Mouse (Mus musculus): ENCODE measurements around the gene Slc35e2. TPM values are rescaled to one million over a fixed set of nuclear protein-coding genes. Genes with fewer than 3 reads are reported as not detected.
"Not testable (repeated sequence)": the region's sequence is repeated elsewhere in the genome, so short reads cannot be mapped to it uniquely, and the experiment has no call there.

Gene Slc35e2
- polyA plus RNA-seq, 1 experiment from 2014 or later: 5.4 TPM

DNA sequence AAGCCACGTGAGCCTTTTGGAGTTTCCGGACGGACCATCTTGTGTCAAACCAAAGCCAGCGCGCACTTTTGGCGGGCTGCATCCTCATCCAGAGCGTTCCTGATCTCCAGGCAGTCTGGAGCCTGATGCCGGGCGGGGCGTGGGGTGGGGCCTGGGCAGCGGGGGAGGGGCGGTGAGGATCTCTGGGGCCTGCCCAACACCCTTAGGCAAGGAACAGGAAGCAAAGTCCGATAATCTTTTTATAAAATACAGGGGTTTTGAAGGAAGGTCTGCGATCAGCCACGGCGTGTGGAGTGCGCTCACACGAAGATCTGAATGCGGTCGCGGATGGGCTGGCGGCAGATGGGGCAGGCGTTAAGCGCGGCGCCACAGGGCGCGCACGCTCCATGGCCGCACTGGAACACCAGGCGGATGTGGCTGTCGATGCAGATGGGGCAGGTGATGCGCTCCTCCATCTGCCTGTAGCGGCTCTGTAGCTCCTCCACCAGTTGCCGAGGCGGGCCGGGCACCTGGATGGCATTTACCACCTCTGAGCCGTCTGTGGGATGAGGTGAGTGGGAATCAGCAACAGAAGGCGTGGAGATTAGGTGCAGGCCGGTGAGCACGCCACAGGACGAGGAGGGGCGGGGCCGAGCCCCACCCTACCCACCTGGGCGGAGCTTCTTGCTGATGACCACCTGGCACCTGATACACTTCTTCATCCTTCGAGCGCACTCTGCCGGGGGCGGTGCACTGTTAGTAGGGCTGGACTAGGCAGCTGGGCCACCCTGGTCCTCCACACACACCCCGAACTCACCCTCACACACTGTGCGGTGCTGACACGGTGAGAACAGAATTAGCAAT is 53.5 kb downstream of the Slc35e2 start:
- Histone ChIP-seq H3K9me3 (replicated peaks) (no peaks in the 10 kb centered on the region), H3K27ac (replicated peaks) (no peak overlapping the region), H3K4me1 (replicated peaks) (peaks cover 30% of the 10 kb centered on the region), H3K36me3 (replicated peaks) (peaks cover 19% of the 10 kb centered on the region), H3K27me3 (peaks cover 62% of the 10 kb centered on the region), H3K9ac (no peak overlapping the region), H3K4me2 (peak overlapping the region; percentile 67), H3K4me3 (replicated peaks) (peak overlapping the region; percentile 42)
- ATAC-seq (ENCODE audit: insufficient read depth): no peak; the same call in 1 of the 2 replicates
- 4% methylated on average over 52 of the region's 52 CpGs for WGBS (ENCODE audit: insufficient replicate concordance)

DNA sequence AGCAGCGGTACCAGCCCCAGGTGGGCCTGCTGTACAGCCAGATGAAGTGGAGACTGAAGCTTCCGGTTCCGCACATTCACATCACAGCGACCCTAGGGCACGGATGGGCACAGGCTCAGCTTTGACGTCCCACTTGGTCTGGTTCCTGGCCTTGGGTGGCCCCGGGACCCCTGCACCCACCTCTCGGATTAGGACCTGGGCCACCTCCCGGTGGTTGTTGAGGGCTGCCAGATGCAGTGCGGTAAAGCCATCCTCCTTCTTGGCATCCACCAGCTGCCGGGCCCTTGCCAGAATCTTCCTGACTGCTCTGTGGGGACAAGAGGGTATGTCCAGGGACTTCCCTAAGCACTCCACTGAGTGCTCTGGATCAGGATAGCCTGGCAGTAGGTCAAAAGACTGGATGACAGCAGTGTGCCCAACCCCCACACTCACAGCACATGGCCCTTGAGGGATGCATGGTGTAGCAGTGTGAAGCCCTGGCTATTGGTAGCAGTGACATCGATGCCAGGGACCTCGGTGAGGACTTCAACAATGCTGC is 55.1 kb downstream of the Slc35e2 start:
- no peak for ATAC-seq (ENCODE audit: insufficient read depth)
- Histone ChIP-seq H3K4me1 (replicated peaks) (peaks cover 30% of the 10 kb centered on the region), H3K4me2 (no peak overlapping the region), H3K27me3 (peaks cover 54% of the 10 kb centered on the region), H3K27ac (replicated peaks) (no peak overlapping the region), H3K9ac (no peak overlapping the region), H3K36me3 (replicated peaks) (peaks cover 3% of the 10 kb centered on the region), H3K9me3 (replicated peaks) (no peaks in the 10 kb centered on the region), H3K4me3 (replicated peaks) (no peak overlapping the region)
- 79% methylated on average over 13 of the region's 13 CpGs for WGBS (ENCODE audit: insufficient replicate concordance)

DNA sequence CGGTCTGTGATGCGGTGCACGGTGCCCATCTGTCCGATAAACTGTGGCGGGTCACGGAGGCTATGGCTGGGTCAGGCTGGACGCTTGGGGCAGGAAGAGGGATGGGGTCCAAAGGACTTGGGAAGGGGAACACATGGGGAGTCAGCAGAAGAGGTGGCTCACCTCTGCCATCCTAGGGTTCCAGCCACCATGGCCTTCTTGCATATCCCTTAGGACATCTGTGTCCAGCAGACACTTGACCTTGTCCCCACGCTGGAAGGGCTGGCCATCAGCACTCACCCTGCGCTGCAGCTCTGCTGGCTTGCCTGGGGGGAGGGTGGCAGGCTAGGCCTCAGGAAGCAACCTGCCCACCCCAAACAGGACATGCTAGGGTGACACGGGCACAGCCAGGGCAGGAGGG is 57.7 kb downstream of the Slc35e2 start:
- Histone ChIP-seq H3K9ac (no peak overlapping the region), H3K4me1 (replicated peaks) (peaks cover 15% of the 10 kb centered on the region), H3K4me3 (replicated peaks) (no peak overlapping the region), H3K27me3 (peaks cover 27% of the 10 kb centered on the region), H3K27ac (replicated peaks) (no peak overlapping the region), H3K36me3 (replicated peaks) (no peaks in the 10 kb centered on the region), H3K9me3 (replicated peaks) (no peaks in the 10 kb centered on the region), H3K4me2 (no peak overlapping the region)
- WGBS (ENCODE audit: insufficient replicate concordance): 66% methylated on average over 10 of the region's 10 CpGs
- no peak for ATAC-seq (ENCODE audit: insufficient read depth)

DNA sequence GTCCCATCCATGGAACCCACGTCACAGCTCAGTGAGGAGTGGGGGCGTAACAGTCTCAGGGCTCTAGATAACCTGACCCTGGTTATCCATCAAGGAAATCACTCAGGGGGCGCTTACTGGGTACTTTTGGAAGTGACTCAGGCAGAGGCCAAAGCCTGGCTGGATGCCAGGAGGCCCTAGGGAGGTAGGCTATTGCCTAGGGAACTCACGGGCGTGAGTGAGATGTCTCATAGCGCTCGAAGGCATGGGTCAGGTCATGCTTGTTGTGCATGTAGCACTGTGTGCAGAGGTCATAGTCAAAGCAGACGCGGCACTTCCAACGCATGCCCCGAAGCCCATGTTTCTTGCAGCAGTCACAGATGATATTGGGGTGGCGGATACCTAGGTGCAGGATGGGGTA is 59.4 kb downstream of the Slc35e2 start:
- Histone ChIP-seq H3K4me1 (replicated peaks) (no peaks in the 10 kb centered on the region; the same call in 1 of the 2 replicates), H3K9ac (no peak overlapping the region), H3K27me3 (peaks cover 10% of the 10 kb centered on the region), H3K4me3 (replicated peaks) (no peak overlapping the region), H3K27ac (replicated peaks) (no peak overlapping the region), H3K4me2 (no peak overlapping the region), H3K36me3 (replicated peaks) (no peaks in the 10 kb centered on the region), H3K9me3 (replicated peaks) (no peaks in the 10 kb centered on the region)
- no peak for ATAC-seq (ENCODE audit: insufficient read depth)
- WGBS (ENCODE audit: insufficient replicate concordance): 72% methylated on average over 12 of the region's 12 CpGs

DNA sequence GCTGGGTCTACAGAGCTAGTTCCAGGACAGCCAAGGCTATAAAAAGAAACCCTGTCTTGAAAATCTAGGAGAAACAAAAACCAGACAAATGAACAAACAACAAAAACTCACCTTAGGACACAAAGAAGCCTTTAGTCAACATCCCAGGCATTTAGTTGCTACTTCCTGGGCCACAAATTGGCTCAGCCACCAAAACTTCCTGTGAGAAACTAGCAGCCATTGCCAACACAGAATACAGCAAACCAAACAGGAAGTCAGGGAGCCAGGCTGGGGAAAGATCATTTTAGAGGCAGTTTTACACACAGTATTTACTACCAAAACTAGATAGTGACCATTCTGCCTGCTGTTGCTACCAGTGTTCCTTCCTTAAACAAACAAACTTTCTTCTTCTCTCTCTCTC is 65.7 kb downstream of the Slc35e2 start:
- H3K4me3 ChIP-seq (replicated peaks): no peak overlapping the region
- no peak overlapping the region for H3K27ac ChIP-seq (replicated peaks)
- H3K27me3 ChIP-seq: no peaks in the 10 kb centered on the region
- no peaks in the 10 kb centered on the region for H3K36me3 ChIP-seq (replicated peaks)
- no peak overlapping the region for H3K4me2 ChIP-seq
- no peak overlapping the region for H3K9ac ChIP-seq
- ATAC-seq (ENCODE audit: insufficient read depth): no peak
- H3K9me3 ChIP-seq (replicated peaks): no peaks in the 10 kb centered on the region
- H3K4me1 ChIP-seq (replicated peaks): peaks cover 15% of the 10 kb centered on the region

DNA sequence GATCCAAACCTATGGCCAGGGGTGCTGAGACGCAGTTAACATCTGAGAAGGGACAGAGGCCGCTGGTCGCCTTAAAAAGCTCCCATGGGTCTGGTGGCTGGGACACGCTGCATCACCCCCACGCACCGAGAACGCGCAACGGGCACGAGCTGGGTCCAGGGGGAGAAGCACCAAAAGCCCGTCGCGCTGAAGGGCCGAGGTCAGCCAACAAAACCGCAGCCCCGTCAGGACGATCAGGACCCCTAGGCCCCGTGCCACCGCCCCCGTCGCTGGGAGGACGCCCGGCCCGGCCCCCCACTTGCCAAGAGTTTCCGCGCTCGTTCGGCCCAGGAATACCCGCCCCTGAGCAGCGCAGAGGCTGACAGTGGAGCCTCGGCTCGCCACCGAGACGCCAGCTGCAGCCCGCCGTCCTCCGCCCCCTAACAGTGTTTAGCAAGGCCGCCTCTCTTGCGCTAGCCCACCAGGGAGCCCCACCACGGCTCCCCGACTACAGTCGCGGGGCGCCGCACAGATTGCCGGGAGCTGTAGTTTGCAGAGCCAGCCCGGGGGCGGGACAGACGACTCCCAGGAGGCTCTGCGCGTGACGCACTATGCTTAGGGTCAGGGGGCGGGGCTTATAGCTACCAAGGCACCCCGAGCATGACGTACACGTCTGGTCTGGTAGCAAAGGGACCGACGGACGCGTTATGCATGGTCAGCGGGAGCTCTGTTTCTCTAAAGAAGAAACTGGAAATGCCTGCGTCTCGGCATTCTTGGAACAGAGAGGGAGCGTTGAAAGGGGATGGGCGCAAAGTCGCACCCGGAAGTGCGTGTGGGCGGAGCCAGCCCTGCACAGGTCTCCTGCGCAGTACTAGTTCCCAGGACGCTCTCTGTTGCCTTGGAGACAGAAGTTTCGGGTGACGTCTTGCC is 67.7 kb downstream of the Slc35e2 start, which contains the start of gene Mib2:
TSS of gene Mib2 (minus strand) at position 510 of the 909 bp plus-strand sequence.
- ATAC-seq (ENCODE audit: insufficient read depth): peak; percentile 98
- Histone ChIP-seq H3K9me3 (replicated peaks) (no peaks in the 10 kb centered on the region), H3K4me3 (replicated peaks) (peak within 1 kb of the TSS; percentile 74), H3K4me2 (peak within 1 kb of the TSS; percentile 93), H3K9ac (peak within 1 kb of the TSS; percentile 71), H3K36me3 (replicated peaks) (no peaks in the 10 kb centered on the region), H3K27ac (replicated peaks) (peak within 1 kb of the TSS; percentile 48), H3K27me3 (no peaks in the 10 kb centered on the region), H3K4me1 (replicated peaks) (peaks cover 15% of the 10 kb centered on the region)
- WGBS (ENCODE audit: insufficient replicate concordance): under 1% methylated on average over 73 of the region's 73 CpGs

DNA sequence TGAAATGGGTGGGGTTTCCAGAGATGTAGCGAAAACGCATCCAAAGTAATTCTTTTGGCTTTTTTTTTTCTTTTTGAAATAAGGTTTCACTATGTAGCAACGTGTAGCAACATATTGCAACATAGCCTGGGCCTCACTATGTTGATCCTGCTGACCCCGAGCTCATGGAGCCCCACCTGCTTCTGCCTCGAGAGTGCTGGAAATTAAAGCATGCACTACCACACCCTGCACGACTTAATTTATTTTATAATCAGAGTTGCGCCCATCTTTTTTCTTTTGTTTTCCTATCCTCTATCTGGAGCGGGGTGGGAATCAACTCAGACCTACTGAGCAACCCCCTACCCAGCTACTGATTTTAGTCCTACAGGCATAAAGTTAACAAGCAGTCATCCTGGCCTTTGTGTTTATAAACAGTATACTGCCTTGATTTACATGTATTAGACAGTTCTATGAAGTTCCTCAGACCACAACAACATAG is 68.4 kb downstream of the Slc35e2 start:
- Histone ChIP-seq H3K4me2 (peak overlapping the region; percentile 93), H3K9ac (0 out of 2 replicates have a peak overlapping the region, but pooled peaks have one; percentile 10), H3K27me3 (no peaks in the 10 kb centered on the region), H3K27ac (replicated peaks) (no peak overlapping the region), H3K4me3 (replicated peaks) (peak overlapping the region; percentile 74), H3K36me3 (replicated peaks) (no peaks in the 10 kb centered on the region), H3K9me3 (replicated peaks) (no peaks in the 10 kb centered on the region), H3K4me1 (replicated peaks) (peaks cover 15% of the 10 kb centered on the region)
- no peak for ATAC-seq (ENCODE audit: insufficient read depth)
- 1% methylated on average over 8 of the region's 8 CpGs for WGBS (ENCODE audit: insufficient replicate concordance)

GRCm38 (mm10) chr4:155670236-155670635 is 69.0 kb downstream of the Slc35e2 start:
- H3K9me3 ChIP-seq (replicated peaks); ATAC-seq (ENCODE audit: insufficient read depth); H3K4me3 ChIP-seq (replicated peaks); H3K36me3 ChIP-seq (replicated peaks); H3K27ac ChIP-seq (replicated peaks); H3K27me3 ChIP-seq; H3K9ac ChIP-seq: not testable (repeated sequence)
- 64% methylated on average over 4 of the region's 4 CpGs for WGBS (ENCODE audit: insufficient replicate concordance)
- H3K4me1 ChIP-seq (replicated peaks): peaks cover 15% of the 10 kb centered on the region
- H3K4me2 ChIP-seq: peak overlapping the region; percentile 93; the same call in 1 of the 2 replicates

DNA sequence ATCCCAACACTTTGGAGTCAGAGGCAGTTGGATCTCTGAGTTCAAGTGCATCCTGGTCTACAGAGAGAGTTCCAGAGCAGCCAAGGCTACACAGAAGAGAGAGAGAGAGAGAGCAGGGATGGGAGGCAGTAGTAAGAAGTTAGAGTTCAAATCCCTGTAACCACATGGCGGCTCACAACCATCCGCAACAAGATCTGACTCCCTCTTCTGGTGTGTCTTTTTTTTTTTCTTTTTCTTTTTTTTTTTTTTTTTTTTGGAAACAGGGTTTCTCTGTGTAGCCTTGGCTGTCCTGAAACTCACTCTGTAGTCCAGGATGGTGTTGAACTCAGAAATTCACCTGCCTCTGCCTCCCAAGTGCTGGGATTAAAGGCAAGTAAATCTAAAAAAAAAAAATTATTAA is 70.9 kb downstream of the Slc35e2 start:
- no peak for ATAC-seq (ENCODE audit: insufficient read depth)
- no peak overlapping the region for H3K9ac ChIP-seq
- H3K4me3 ChIP-seq (replicated peaks): no peak overlapping the region
- peaks cover 15% of the 10 kb centered on the region for H3K4me1 ChIP-seq (replicated peaks)
- H3K27me3 ChIP-seq: no peaks in the 10 kb centered on the region
- no peaks in the 10 kb centered on the region for H3K36me3 ChIP-seq (replicated peaks)
- no peak overlapping the region for H3K27ac ChIP-seq (replicated peaks)
- 43% methylated on average over 2 of the region's 2 CpGs for WGBS (ENCODE audit: insufficient replicate concordance)
- H3K9me3 ChIP-seq (replicated peaks): no peaks in the 10 kb centered on the region
- no peak overlapping the region for H3K4me2 ChIP-seq

Data from liver, embryonic 15.5 days (tissue).